10 mouse cellular contexts compared by ENCODE assay signal in genomic region chr16:44691561-44692141, GRCm38 (mm10). TPM values are rescaled to one million over a fixed set of nuclear protein-coding genes. Genes with fewer than 3 reads are reported as not detected.
A peak's percentile ranks its signal among the peaks of the same experiment; 100 is the strongest.
DNase-seq lines count a peak whose midpoint lies in the region; ATAC-seq lines count a peak whose summit lies in the region.
"Had no signal": no experiment of that assay in that cellular context is flagged by ENCODE, and none has a peak within 500 bp of the region (broad histone marks: within the 10 kb centered on the region; RNA-seq: fewer than 3 reads in every experiment).

No protein-coding gene starts in this region.

- peak overlapping the region; percentile 30; the same call in 1 of the 2 replicates for H3K4me2 ChIP-seq in embryonic facial prominence, embryonic 15.5 days (replicated peaks)
- no peak overlapping the region for H3K4me2 ChIP-seq in kidney, embryonic 14.5 days (replicated peaks; ENCODE audit: low read depth, low read length)
- H3K4me2 ChIP-seq: liver, embryonic 13.5 days had no signal

- peak; percentile 11 to 23 for DNase-seq in urinary bladder, adult 18-20 months (ENCODE audit: low spot score in 2 of 2)
- no peak for DNase-seq in urinary bladder, postnatal 10 days (ENCODE audit: low spot score)
- peak; percentile 47 to 53 for DNase-seq in heart, adult 9 months (ENCODE audit: low spot score in 2 of 2)
- DNase-seq in limb, embryonic 10.5 days (ENCODE audit: low spot score): no peak
- DNase-seq in ovary, postnatal 14 days (ENCODE audit: low spot score): peak; percentile 31
- no peak for DNase-seq in retina, embryonic 14.5 days (ENCODE audit: low spot score)
- DNase-seq: liver, embryonic 13.5 days had no signal

- H3K27me3 ChIP-seq in embryonic facial prominence, embryonic 15.5 days: no peaks in the 10 kb centered on the region
- H3K27me3 ChIP-seq in kidney, embryonic 14.5 days (ENCODE audit: control insufficient read depth, insufficient read depth, low read length): no peaks in the 10 kb centered on the region
- H3K27me3 ChIP-seq in limb, embryonic 10.5 days (ENCODE audit: low read depth, poor library complexity, severe bottlenecking): no peaks in the 10 kb centered on the region
- H3K27me3 ChIP-seq: Patski had no signal

- H3K4me1 ChIP-seq in embryonic facial prominence, embryonic 15.5 days: peaks cover 42% of the 10 kb centered on the region
- peaks cover 18% of the 10 kb centered on the region for H3K4me1 ChIP-seq in kidney, embryonic 14.5 days (ENCODE audit: control insufficient read depth, insufficient read depth, low read length)
- H3K4me1 ChIP-seq in limb, embryonic 10.5 days: peaks cover 58% of the 10 kb centered on the region
- H3K4me1 ChIP-seq: liver, embryonic 13.5 days had no signal

- H3K4me3 ChIP-seq in embryonic facial prominence, embryonic 15.5 days (replicated peaks): no peak overlapping the region
- H3K4me3 ChIP-seq in kidney, embryonic 14.5 days (ENCODE audit: low read length): no peak overlapping the region
- H3K4me3 ChIP-seq in limb, embryonic 10.5 days: no peak overlapping the region
- H3K4me3 ChIP-seq: liver, embryonic 13.5 days had no signal

- H3K36me3 ChIP-seq in embryonic facial prominence, embryonic 15.5 days: no peaks in the 10 kb centered on the region
- no peaks in the 10 kb centered on the region for H3K36me3 ChIP-seq in kidney, embryonic 14.5 days (ENCODE audit: control insufficient read depth, insufficient read depth, low read length)
- no peaks in the 10 kb centered on the region for H3K36me3 ChIP-seq in limb, embryonic 10.5 days
- H3K36me3 ChIP-seq: liver, embryonic 13.5 days had no signal

- no peak overlapping the region for H3K9ac ChIP-seq in embryonic facial prominence, embryonic 15.5 days
- H3K9ac ChIP-seq in kidney, embryonic 14.5 days (ENCODE audit: low read depth, low read length): no peak overlapping the region
- H3K9ac ChIP-seq: liver, embryonic 13.5 days had no signal

- no peak for ATAC-seq in embryonic facial prominence, embryonic 15.5 days (ENCODE audit: insufficient number of reproducible peaks, low FRiP score, low TSS enrichment, low read depth)
- ATAC-seq in kidney, embryonic 14.5 days (ENCODE audit: low FRiP score, low TSS enrichment): no peak
- ATAC-seq: Patski had no signal

- 34% methylated on average over 17 of the region's 17 CpGs for WGBS in embryonic facial prominence, embryonic 15.5 days
- WGBS in kidney, embryonic 14.5 days: 65% methylated on average over 17 of the region's 17 CpGs
- WGBS in limb, embryonic 10.5 days: 68% methylated on average over 17 of the region's 17 CpGs

- peak overlapping the region; percentile 60; the same call in 1 of the 2 replicates for H3K27ac ChIP-seq in embryonic facial prominence, embryonic 15.5 days (replicated peaks)
- H3K27ac ChIP-seq in kidney, embryonic 14.5 days (ENCODE audit: low read depth, low read length): 0 out of 2 replicates have a peak overlapping the region, but pooled peaks have one; percentile 30
- peak overlapping the region; percentile 62 for H3K27ac ChIP-seq in limb, embryonic 10.5 days
- H3K27ac ChIP-seq: liver, embryonic 13.5 days had no signal

- H3K9me3 ChIP-seq in embryonic facial prominence, embryonic 15.5 days (replicated peaks): no peaks in the 10 kb centered on the region
- H3K9me3 ChIP-seq in kidney, embryonic 14.5 days (ENCODE audit: control insufficient read depth, low read length): no peaks in the 10 kb centered on the region
- no peaks in the 10 kb centered on the region for H3K9me3 ChIP-seq in limb, embryonic 10.5 days (replicated peaks)
- H3K9me3 ChIP-seq: liver, embryonic 13.5 days had no signal

RNA-seq across cellular contexts. Expression of gene Nepro, which starts 32.5 kb away (rescaled TPM):
- 7.3 and 7.9 TPM in 2 replicates for polyA plus RNA-seq in embryonic facial prominence, embryonic 15.5 days (2015; fragmentation: Nextera tagmentation; extraction: Ambion mirVana)
- polyA plus RNA-seq in kidney, embryonic 14.5 days (2014; fragmentation: Nextera tagmentation; extraction: Ambion mirVana): 7.3 and 11.8 TPM in 2 replicates
- polyA plus RNA-seq in limb, embryonic 10.5 days (2016; fragmentation: Nextera tagmentation; extraction: Ambion mirVana): 14.0 and 15.7 TPM in 2 replicates

RNA-seq across cellular contexts. Expression of gene Gtpbp8, which starts 54.5 kb away (rescaled TPM):
- polyA plus RNA-seq in embryonic facial prominence, embryonic 15.5 days (2015; fragmentation: Nextera tagmentation; extraction: Ambion mirVana): 21.0 and 24.7 TPM in 2 replicates
- polyA plus RNA-seq in kidney, embryonic 14.5 days (2014; fragmentation: Nextera tagmentation; extraction: Ambion mirVana): 29.5 and 33.0 TPM in 2 replicates
- 24.7 and 25.5 TPM in 2 replicates for polyA plus RNA-seq in limb, embryonic 10.5 days (2016; fragmentation: Nextera tagmentation; extraction: Ambion mirVana)

Comparison
In these comparisons a context has a peak if more than half of its experiments do, and no peak if none do; other contexts are left out.
1. DNase-seq: peak in urinary bladder, adult 18-20 months (2 of 2), heart, adult 9 months (2 of 2) and ovary, postnatal 14 days (single experiment); none in urinary bladder, postnatal 10 days (single experiment), limb, embryonic 10.5 days (single experiment) and retina, embryonic 14.5 days (single experiment).
2. Peak in every context shown above with its lines, with median percentiles within 50 percentile points of each other: H3K27ac ChIP-seq.